Mouse (Mus musculus): ENCODE data around the gene Sfxn5. TPM values are rescaled to one million over a fixed set of nuclear protein-coding genes. Genes with fewer than 3 reads are reported as not detected.

Sfxn5 gene
- total RNA-seq, 2 experiments from 2014 or later: 167 to 175 TPM

GRCm38 (mm10) chr6:85372496-85372895 is 39.3 kb upstream of the Sfxn5 start:
- no peak for TF ChIP-seq CTCF (conservative IDR thresholded peaks at IDR 0.05)
- peak overlapping the region; percentile 53; the same call in 1 of the 2 replicates for H3K27ac ChIP-seq
- H3K4me3 ChIP-seq: peak overlapping the region; percentile 97
- DNase-seq (ENCODE audit: low spot score in 2 of 2): no peak

DNA sequence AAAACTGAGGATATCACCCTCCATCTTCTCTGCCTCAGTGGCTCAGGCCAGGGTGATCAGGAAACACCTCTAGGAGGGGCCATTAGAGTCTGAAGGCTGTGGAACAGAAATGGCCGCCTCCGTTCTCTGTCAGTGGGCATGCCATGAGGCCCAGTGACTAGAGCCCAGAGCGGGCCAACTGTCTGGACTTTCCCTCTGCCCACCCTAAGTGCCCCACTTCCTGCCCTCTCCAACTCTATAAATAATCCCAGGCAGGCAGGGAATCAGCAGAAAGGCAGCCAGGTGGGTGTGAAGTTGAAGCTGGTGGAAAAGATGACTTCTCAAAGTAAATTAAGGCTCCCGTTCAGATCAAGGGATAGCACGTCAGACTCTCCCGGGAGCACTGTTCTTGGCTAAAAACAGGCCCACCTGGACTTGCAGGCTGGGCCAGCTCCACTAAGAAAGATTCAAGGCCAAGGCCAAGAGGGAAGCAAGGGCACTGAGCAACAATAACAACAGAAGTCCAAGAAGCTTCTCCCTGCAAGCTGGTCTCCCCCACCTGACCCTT is 38.7 kb upstream of the Sfxn5 start:
- peak overlapping the region; percentile 97; the same call in 1 of the 2 replicates for H3K4me3 ChIP-seq
- no peak overlapping the region; the same call in 1 of the 2 replicates for H3K27ac ChIP-seq
- no peak for DNase-seq (ENCODE audit: low spot score in 2 of 2)
- TF ChIP-seq CTCF (conservative IDR thresholded peaks at IDR 0.05): no peak

GRCm38 (mm10) chr6:85370666-85371430 is 37.6 kb upstream of the Sfxn5 start:
- no peak overlapping the region for H3K4me3 ChIP-seq

DNA sequence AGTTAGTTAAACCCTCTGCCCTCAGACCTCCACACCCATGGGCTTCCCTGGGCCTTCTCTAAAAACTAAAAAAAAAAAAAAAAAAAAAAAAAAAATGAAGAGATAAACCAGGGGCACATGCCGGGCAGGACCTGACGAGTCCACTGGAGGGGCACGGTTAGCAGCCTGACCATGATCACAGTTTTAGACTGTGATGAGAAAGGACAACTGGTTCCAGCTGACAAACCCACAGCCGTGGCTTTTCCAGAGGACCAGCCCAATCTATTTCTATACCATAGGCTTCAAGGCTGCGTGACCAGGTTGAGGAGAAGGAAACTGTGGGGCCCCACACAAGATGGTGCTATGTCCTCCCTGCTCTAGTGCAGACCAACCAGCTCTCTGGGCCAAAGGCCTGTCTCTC is 36.8 kb upstream of the Sfxn5 start:
- TF ChIP-seq CTCF (conservative IDR thresholded peaks at IDR 0.05): no peak
- Histone ChIP-seq H3K4me3 (no peak overlapping the region), H3K27ac (no peak overlapping the region; the same call in 1 of the 2 replicates)
- DNase-seq (ENCODE audit: low spot score in 2 of 2): no peak

More at GRCm38 (mm10) chr6:85370666-85371430, 37.6 kb upstream of the Sfxn5 start:
- TF ChIP-seq CTCF (conservative IDR thresholded peaks at IDR 0.05): no peak
- no peak overlapping the region for H3K27ac ChIP-seq
- DNase-seq (ENCODE audit: low spot score in 2 of 2): no peak

- no peak for TF ChIP-seq CTCF (conservative IDR thresholded peaks at IDR 0.05)
- DNase-seq (ENCODE audit: low spot score in 2 of 2): no peak
- H3K27ac ChIP-seq: peak overlapping the region; percentile 44; the same call in 1 of the 2 replicates
Measured at GRCm38 (mm10) chr6:85369181-85369860, 36.1 kb upstream of the Sfxn5 start.

GRCm38 (mm10) chr6:85368722-85369121 is 35.5 kb upstream of the Sfxn5 start:
- no peak for DNase-seq (ENCODE audit: low spot score in 2 of 2)
- H3K27ac ChIP-seq: peak overlapping the region; percentile 44; the same call in 1 of the 2 replicates
- no peak overlapping the region for H3K4me3 ChIP-seq
- no peak for TF ChIP-seq CTCF (conservative IDR thresholded peaks at IDR 0.05)

More at GRCm38 (mm10) chr6:85369181-85369860, 36.1 kb upstream of the Sfxn5 start:
- no peak overlapping the region for H3K4me3 ChIP-seq

DNA sequence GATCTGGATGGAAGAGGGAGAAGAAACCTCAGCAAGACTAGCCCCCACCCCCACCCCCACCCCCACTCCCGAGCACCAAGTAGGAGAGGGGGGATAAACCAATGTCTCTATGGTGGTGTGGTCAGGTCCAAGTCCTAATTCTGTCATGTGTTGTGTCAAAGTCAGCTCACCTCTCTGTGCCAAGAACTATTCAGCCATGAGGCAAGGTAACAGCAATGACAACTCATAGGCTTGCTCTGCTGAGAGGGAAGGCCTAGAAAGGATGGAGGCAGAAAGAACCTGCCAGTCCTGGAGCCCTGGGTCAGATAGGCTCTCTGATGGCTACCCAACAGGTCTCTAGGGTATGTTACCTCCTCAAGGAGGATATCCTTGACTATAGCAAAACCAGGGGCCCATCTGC is 34.9 kb upstream of the Sfxn5 start:
- no peak overlapping the region for H3K27ac ChIP-seq
- no peak for TF ChIP-seq CTCF (conservative IDR thresholded peaks at IDR 0.05)
- no peak for DNase-seq (ENCODE audit: low spot score in 2 of 2)

DNA sequence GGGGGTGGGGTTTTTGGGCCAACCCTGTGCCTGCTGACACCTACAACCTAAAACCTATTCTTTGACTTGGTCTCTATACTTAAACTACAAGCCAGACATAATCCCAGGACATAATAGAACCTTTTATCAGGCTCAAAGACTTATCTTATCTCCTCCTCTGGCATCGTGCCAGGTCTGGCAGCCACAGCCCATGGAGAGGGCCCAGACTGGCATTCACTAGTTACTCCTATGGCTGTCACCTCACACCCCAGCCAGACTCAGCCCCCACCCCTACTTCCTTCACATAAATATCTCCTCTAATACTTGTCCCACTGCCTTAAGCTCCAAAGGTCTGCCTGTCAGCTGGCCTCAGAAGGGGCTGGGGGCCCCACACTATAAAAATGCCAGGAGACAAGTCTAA is 33.2 kb upstream of the Sfxn5 start:
- Histone ChIP-seq H3K4me3 (no peak overlapping the region), H3K27ac (no peak overlapping the region)
- no peak for TF ChIP-seq CTCF (conservative IDR thresholded peaks at IDR 0.05)
- no peak for DNase-seq (ENCODE audit: low spot score in 2 of 2)

More for the DNA sequence above, 34.9 kb upstream of the Sfxn5 start:
- no peak overlapping the region for H3K4me3 ChIP-seq

DNA sequence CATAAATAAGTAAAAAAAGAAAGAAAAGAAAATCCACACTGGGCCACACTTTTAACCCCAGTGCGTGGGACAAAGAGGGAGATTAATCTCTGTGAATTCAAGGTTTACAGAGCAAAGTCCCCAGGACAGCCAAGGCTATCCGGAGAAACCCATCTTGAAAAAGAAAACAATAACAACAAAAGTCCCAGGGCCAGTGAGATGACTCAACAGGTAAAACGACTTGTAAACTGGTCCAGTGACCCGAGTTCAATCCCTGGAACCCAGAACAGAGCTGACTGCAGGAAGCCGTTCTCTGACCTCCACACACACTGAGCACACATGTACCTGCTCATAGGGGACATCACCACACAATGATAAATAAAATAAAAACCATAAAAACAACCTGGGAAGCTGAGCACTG is 31.2 kb upstream of the Sfxn5 start:
- no peak for TF ChIP-seq CTCF (conservative IDR thresholded peaks at IDR 0.05)
- Histone ChIP-seq H3K27ac (no peak overlapping the region), H3K4me3 (no peak overlapping the region)
- no peak for DNase-seq (ENCODE audit: low spot score in 2 of 2)

- Histone ChIP-seq H3K4me3 (no peak overlapping the region), H3K27ac (no peak overlapping the region)
- TF ChIP-seq CTCF (conservative IDR thresholded peaks at IDR 0.05): no peak
- no peak for DNase-seq (ENCODE audit: low spot score in 2 of 2)
Measured at GRCm38 (mm10) chr6:85363906-85364260, 30.7 kb upstream of the Sfxn5 start.

DNA sequence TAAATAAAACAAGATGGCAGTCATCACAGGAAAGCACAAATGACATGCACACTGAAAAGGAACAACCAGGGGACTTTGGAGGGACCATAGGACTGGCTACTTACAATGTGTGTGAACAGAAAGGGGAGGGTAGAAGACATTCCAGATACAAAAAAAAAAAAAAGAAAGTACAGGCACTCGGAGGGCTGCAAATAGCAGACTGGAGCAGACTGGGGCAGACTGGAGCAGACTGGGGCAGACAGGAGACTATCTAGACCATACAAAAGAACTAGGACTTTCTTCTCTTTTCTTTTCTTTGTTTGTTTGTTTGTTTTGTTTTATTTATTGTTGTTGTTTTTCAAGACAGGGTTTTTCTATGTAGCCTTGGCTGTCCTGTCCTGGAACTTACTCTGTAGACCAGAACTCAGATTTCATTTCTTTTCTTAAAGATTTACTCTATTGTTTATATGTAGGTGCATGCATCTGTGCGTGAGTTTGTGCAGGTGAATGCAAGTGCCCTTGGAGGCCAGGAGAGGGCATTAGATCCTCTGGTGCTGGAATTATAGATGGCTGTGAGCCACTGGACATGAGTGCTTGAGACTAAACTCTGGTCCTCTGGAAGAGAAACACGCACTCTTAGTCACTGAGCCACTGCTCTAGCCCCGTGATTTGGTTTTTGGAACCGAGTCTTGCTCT is 30.1 kb upstream of the Sfxn5 start:
- no peak for DNase-seq (ENCODE audit: low spot score in 2 of 2)
- 0 out of 2 replicates have a peak, but pooled peaks have one; percentile 16 for TF ChIP-seq CTCF (conservative IDR thresholded peaks at IDR 0.05)
- Histone ChIP-seq H3K27ac (no peak overlapping the region), H3K4me3 (no peak overlapping the region)

GRCm38 (mm10) chr6:85362610-85363009 is 29.4 kb upstream of the Sfxn5 start:
- DNase-seq (ENCODE audit: low spot score in 2 of 2): no peak

GRCm38 (mm10) chr6:85360311-85360710 is 27.1 kb upstream of the Sfxn5 start:
- Histone ChIP-seq H3K27ac (no peak overlapping the region), H3K4me3 (no peak overlapping the region)
- DNase-seq (ENCODE audit: low spot score in 2 of 2): no peak
- TF ChIP-seq CTCF (conservative IDR thresholded peaks at IDR 0.05): no peak

More at GRCm38 (mm10) chr6:85362610-85363009, 29.4 kb upstream of the Sfxn5 start:
- TF ChIP-seq CTCF (conservative IDR thresholded peaks at IDR 0.05): no peak
- Histone ChIP-seq H3K27ac (no peak overlapping the region), H3K4me3 (no peak overlapping the region)
